Mouse (Mus musculus): ENCODE measurements around the gene Hist1h4f. TPM values are rescaled to one million over a fixed set of nuclear protein-coding genes. Genes with fewer than 3 reads are reported as not detected.
"Not testable (repeated sequence)": the region's sequence is repeated elsewhere in the genome, so short reads cannot be mapped to it uniquely, and the experiment has no call there.

Hist1h4f gene
- polyA plus RNA-seq, 1 experiment from 2014 or later = 0.80 TPM

- Histone ChIP-seq H3K9me3 (ENCODE audit: control insufficient read depth, low read length) (no peaks in the 10 kb centered on the region), H3K4me3 (ENCODE audit: low read depth, low read length) (peak overlapping the region; percentile 31), H3K27ac (ENCODE audit: low read depth, low read length) (peak overlapping the region; percentile 95), H3K27me3 (ENCODE audit: control insufficient read depth, insufficient read depth, low read length) (no peaks in the 10 kb centered on the region), H3K9ac (ENCODE audit: low read depth, low read length) (peak overlapping the region; percentile 66), H3K36me3 (ENCODE audit: control insufficient read depth, insufficient read depth, low read length) (no peaks in the 10 kb centered on the region), H3K4me1 (replicated peaks; ENCODE audit: control insufficient read depth, insufficient read depth, low read length) (no peaks in the 10 kb centered on the region), H3K4me2 (replicated peaks; ENCODE audit: low read depth, low read length) (peak overlapping the region; percentile 58)
- 3% methylated on average over 18 of the region's 18 CpGs for WGBS
- DNase-seq (ENCODE audit: low spot score) = peak; percentile 76
- peak; percentile 53 for ATAC-seq (ENCODE audit: low FRiP score)
Measured at GRCm38 (mm10) chr13:23562699-23563462, 11.4 kb upstream of the Hist1h4f start.

- 1% methylated on average over 37 of the region's 67 CpGs for WGBS
- H3K4me1 ChIP-seq (replicated peaks; ENCODE audit: control insufficient read depth, insufficient read depth, low read length); H3K9me3 ChIP-seq (ENCODE audit: control insufficient read depth, low read length); H3K36me3 ChIP-seq (ENCODE audit: control insufficient read depth, insufficient read depth, low read length); H3K27me3 ChIP-seq (ENCODE audit: control insufficient read depth, insufficient read depth, low read length): not testable (repeated sequence)
- peak within 1 kb of the TSS; percentile 31 for H3K4me3 ChIP-seq (ENCODE audit: low read depth, low read length)
- peak within 1 kb of the TSS; percentile 66 for H3K9ac ChIP-seq (ENCODE audit: low read depth, low read length)
- H3K4me2 ChIP-seq (replicated peaks; ENCODE audit: low read depth, low read length) = peak within 1 kb of the TSS; percentile 58
- DNase-seq (ENCODE audit: low spot score) (peak; percentile 96), ATAC-seq (ENCODE audit: low FRiP score) (peak; percentile 99)
- H3K27ac ChIP-seq (ENCODE audit: low read depth, low read length) = peak within 1 kb of the TSS; percentile 95
Measured at GRCm38 (mm10) chr13:23561883-23562659, 10.6 kb upstream of the Hist1h4f start, which contains the start of gene Hist1h3e. Gene Hist1h3e, minus strand, starts transcription at chr13:23562369.

- not testable (repeated sequence) for ATAC-seq (ENCODE audit: low FRiP score); DNase-seq (ENCODE audit: low spot score); H3K27me3 ChIP-seq (ENCODE audit: control insufficient read depth, insufficient read depth, low read length); H3K36me3 ChIP-seq (ENCODE audit: control insufficient read depth, insufficient read depth, low read length); H3K4me1 ChIP-seq (replicated peaks; ENCODE audit: control insufficient read depth, insufficient read depth, low read length); H3K9ac ChIP-seq (ENCODE audit: low read depth, low read length); H3K9me3 ChIP-seq (ENCODE audit: control insufficient read depth, low read length); H3K4me2 ChIP-seq (replicated peaks; ENCODE audit: low read depth, low read length)
- WGBS = 0% methylated on average over 2 of the region's 5 CpGs
- Histone ChIP-seq H3K27ac (ENCODE audit: low read depth, low read length) (peak overlapping the region; percentile 95), H3K4me3 (ENCODE audit: low read depth, low read length) (peak overlapping the region; percentile 31)
Measured at GRCm38 (mm10) chr13:23561531-23561882, 10.1 kb upstream of the Hist1h4f start.

- not testable (repeated sequence) for H3K4me1 ChIP-seq (replicated peaks; ENCODE audit: control insufficient read depth, insufficient read depth, low read length); H3K4me3 ChIP-seq (ENCODE audit: low read depth, low read length); DNase-seq (ENCODE audit: low spot score); H3K36me3 ChIP-seq (ENCODE audit: control insufficient read depth, insufficient read depth, low read length); H3K9me3 ChIP-seq (ENCODE audit: control insufficient read depth, low read length); H3K4me2 ChIP-seq (replicated peaks; ENCODE audit: low read depth, low read length); H3K27ac ChIP-seq (ENCODE audit: low read depth, low read length); H3K9ac ChIP-seq (ENCODE audit: low read depth, low read length); H3K27me3 ChIP-seq (ENCODE audit: control insufficient read depth, insufficient read depth, low read length); ATAC-seq (ENCODE audit: low FRiP score)
- WGBS = 29% methylated on average over 2 of the region's 2 CpGs
Measured at GRCm38 (mm10) chr13:23560699-23561098, 9.3 kb upstream of the Hist1h4f start.

- Histone ChIP-seq H3K4me3 (ENCODE audit: low read depth, low read length) (no peak overlapping the region), H3K9ac (ENCODE audit: low read depth, low read length) (no peak overlapping the region), H3K27ac (ENCODE audit: low read depth, low read length) (0 out of 2 replicates have a peak overlapping the region, but pooled peaks have one; percentile 36), H3K9me3 (ENCODE audit: control insufficient read depth, low read length) (no peaks in the 10 kb centered on the region), H3K4me2 (replicated peaks; ENCODE audit: low read depth, low read length) (no peak overlapping the region; the same call in 1 of the 2 replicates), H3K36me3 (ENCODE audit: control insufficient read depth, insufficient read depth, low read length) (no peaks in the 10 kb centered on the region), H3K27me3 (ENCODE audit: control insufficient read depth, insufficient read depth, low read length) (no peaks in the 10 kb centered on the region), H3K4me1 (replicated peaks; ENCODE audit: control insufficient read depth, insufficient read depth, low read length) (no peaks in the 10 kb centered on the region)
- 73% methylated on average over 3 of the region's 3 CpGs for WGBS
- ATAC-seq (ENCODE audit: low FRiP score) (no peak), DNase-seq (ENCODE audit: low spot score) (no peak)
Measured at GRCm38 (mm10) chr13:23556906-23557305, 5.5 kb upstream of the Hist1h4f start.

- Histone ChIP-seq H3K36me3 (ENCODE audit: control insufficient read depth, insufficient read depth, low read length) (no peaks in the 10 kb centered on the region), H3K9ac (ENCODE audit: low read depth, low read length) (peak overlapping the region; percentile 90), H3K27ac (ENCODE audit: low read depth, low read length) (peak overlapping the region; percentile 97), H3K4me2 (replicated peaks; ENCODE audit: low read depth, low read length) (peak overlapping the region; percentile 98), H3K27me3 (ENCODE audit: control insufficient read depth, insufficient read depth, low read length) (no peaks in the 10 kb centered on the region), H3K4me3 (ENCODE audit: low read depth, low read length) (peak overlapping the region; percentile 57), H3K4me1 (replicated peaks; ENCODE audit: control insufficient read depth, insufficient read depth, low read length) (no peaks in the 10 kb centered on the region), H3K9me3 (ENCODE audit: control insufficient read depth, low read length) (no peaks in the 10 kb centered on the region)
- ATAC-seq (ENCODE audit: low FRiP score) (peak; percentile 82), DNase-seq (ENCODE audit: low spot score) (peak; percentile 85)
- under 1% methylated on average over 18 of the region's 18 CpGs for WGBS
Measured at GRCm38 (mm10) chr13:23555839-23556416, 4.5 kb upstream of the Hist1h4f start.

GRCm38 (mm10) chr13:23554925-23555838, 3.7 kb upstream of the Hist1h4f start:
- WGBS = under 1% methylated on average over 52 of the region's 54 CpGs
- DNase-seq (ENCODE audit: low spot score) (peak; percentile 84), ATAC-seq (ENCODE audit: low FRiP score) (peak; percentile 86)
- peak overlapping the region; percentile 98 for H3K4me2 ChIP-seq (replicated peaks; ENCODE audit: low read depth, low read length)
- H3K9me3 ChIP-seq (ENCODE audit: control insufficient read depth, low read length) = no peaks in the 10 kb centered on the region
- H3K4me1 ChIP-seq (replicated peaks; ENCODE audit: control insufficient read depth, insufficient read depth, low read length) = no peaks in the 10 kb centered on the region
- peak overlapping the region; percentile 97 for H3K27ac ChIP-seq (ENCODE audit: low read depth, low read length)
- H3K27me3 ChIP-seq (ENCODE audit: control insufficient read depth, insufficient read depth, low read length) = no peaks in the 10 kb centered on the region
- H3K4me3 ChIP-seq (ENCODE audit: low read depth, low read length) = peak overlapping the region; percentile 57
- H3K36me3 ChIP-seq (ENCODE audit: control insufficient read depth, insufficient read depth, low read length) = no peaks in the 10 kb centered on the region
- peak overlapping the region; percentile 90 for H3K9ac ChIP-seq (ENCODE audit: low read depth, low read length)

- ATAC-seq (ENCODE audit: low FRiP score) (no peak), DNase-seq (ENCODE audit: low spot score) (no peak)
- peak overlapping the region; percentile 98 for H3K4me2 ChIP-seq (replicated peaks; ENCODE audit: low read depth, low read length)
- no peaks in the 10 kb centered on the region for H3K36me3 ChIP-seq (ENCODE audit: control insufficient read depth, insufficient read depth, low read length)
- 26% methylated on average over 9 of the region's 9 CpGs for WGBS
- H3K9me3 ChIP-seq (ENCODE audit: control insufficient read depth, low read length) = no peaks in the 10 kb centered on the region
- H3K4me3 ChIP-seq (ENCODE audit: low read depth, low read length) = peak overlapping the region; percentile 57
- H3K4me1 ChIP-seq (replicated peaks; ENCODE audit: control insufficient read depth, insufficient read depth, low read length) = no peaks in the 10 kb centered on the region
- no peaks in the 10 kb centered on the region for H3K27me3 ChIP-seq (ENCODE audit: control insufficient read depth, insufficient read depth, low read length)
- H3K9ac ChIP-seq (ENCODE audit: low read depth, low read length) = peak overlapping the region; percentile 90
- peak overlapping the region; percentile 97 for H3K27ac ChIP-seq (ENCODE audit: low read depth, low read length)
Measured at GRCm38 (mm10) chr13:23554393-23554792, 2.9 kb upstream of the Hist1h4f start.

Measured in hindbrain, embryonic 11.5 days (tissue).